Mouse (Mus musculus): Measurements from ENCODE around the gene Ttc27.
"Not testable (repeated sequence)": the region's sequence is repeated elsewhere in the genome, so short reads cannot be mapped to it uniquely, and the experiment has no call there.

Gene Ttc27

GRCm38 (mm10) chr17:74717618-74718151, at the start of gene Ttc27:
TSS of gene Ttc27 (plus strand) at chr17:74717732.
- peak; percentile 93 for DNase-seq (ENCODE audit: extremely low spot score, low spot score)

- no peak for DNase-seq (ENCODE audit: extremely low spot score, low spot score)
Observed at GRCm38 (mm10) chr17:74668010-74668409, 49.5 kb upstream of the Ttc27 start.

GRCm38 (mm10) chr17:74670031-74670430, 47.5 kb upstream of the Ttc27 start:
- no peak for DNase-seq (ENCODE audit: extremely low spot score, low spot score)

- DNase-seq (ENCODE audit: extremely low spot score, low spot score), result no peak
Observed at GRCm38 (mm10) chr17:74672446-74672845, 45.1 kb upstream of the Ttc27 start.

GRCm38 (mm10) chr17:74673251-74673650, 44.3 kb upstream of the Ttc27 start:
- no peak for DNase-seq (ENCODE audit: extremely low spot score, low spot score)

- DNase-seq (ENCODE audit: extremely low spot score, low spot score), result no peak
Observed at GRCm38 (mm10) chr17:74678061-74678460, 39.5 kb upstream of the Ttc27 start.

- DNase-seq (ENCODE audit: extremely low spot score, low spot score), result no peak
Observed at GRCm38 (mm10) chr17:74684927-74685326, 32.6 kb upstream of the Ttc27 start.

- DNase-seq (ENCODE audit: extremely low spot score, low spot score), result no peak
Observed at GRCm38 (mm10) chr17:74688555-74688954, 29.0 kb upstream of the Ttc27 start.

GRCm38 (mm10) chr17:74689406-74689805, 28.1 kb upstream of the Ttc27 start:
- no peak for DNase-seq (ENCODE audit: extremely low spot score, low spot score)

- DNase-seq (ENCODE audit: extremely low spot score, low spot score), result not testable (repeated sequence)
Observed at GRCm38 (mm10) chr17:74701661-74702060, 15.9 kb upstream of the Ttc27 start.

GRCm38 (mm10) chr17:74705480-74705879, 12.1 kb upstream of the Ttc27 start:
- DNase-seq (ENCODE audit: extremely low spot score, low spot score), result no peak

GRCm38 (mm10) chr17:74706593-74706992, 10.9 kb upstream of the Ttc27 start:
- DNase-seq (ENCODE audit: extremely low spot score, low spot score), result no peak

GRCm38 (mm10) chr17:74707637-74708152, 9.8 kb upstream of the Ttc27 start:
- DNase-seq (ENCODE audit: extremely low spot score, low spot score), result no peak

- DNase-seq (ENCODE audit: extremely low spot score, low spot score), result no peak
Observed at GRCm38 (mm10) chr17:74710731-74711130, 6.8 kb upstream of the Ttc27 start.

- no peak for DNase-seq (ENCODE audit: extremely low spot score, low spot score)
Observed at GRCm38 (mm10) chr17:74711627-74712026, 5.9 kb upstream of the Ttc27 start.

GRCm38 (mm10) chr17:74715128-74715527, 2.4 kb upstream of the Ttc27 start:
- DNase-seq (ENCODE audit: extremely low spot score, low spot score), result no peak

- DNase-seq (ENCODE audit: extremely low spot score, low spot score), result no peak
Observed at GRCm38 (mm10) chr17:74715724-74716123, 1.8 kb upstream of the Ttc27 start.

GRCm38 (mm10) chr17:74716643-74717042, 889 bp upstream of the Ttc27 start:
- no peak for DNase-seq (ENCODE audit: extremely low spot score, low spot score)

- no peak for DNase-seq (ENCODE audit: extremely low spot score, low spot score)
Observed at GRCm38 (mm10) chr17:74717091-74717617, 378 bp upstream of the Ttc27 start.

GRCm38 (mm10) chr17:74732872-74733271, 15.3 kb downstream of the Ttc27 start:
- no peak for DNase-seq (ENCODE audit: extremely low spot score, low spot score)

GRCm38 (mm10) chr17:74735392-74735791, 17.9 kb downstream of the Ttc27 start:
- no peak for DNase-seq (ENCODE audit: extremely low spot score, low spot score)

- DNase-seq (ENCODE audit: extremely low spot score, low spot score), result no peak
Observed at GRCm38 (mm10) chr17:74749659-74750058, 32.1 kb downstream of the Ttc27 start.

- DNase-seq (ENCODE audit: extremely low spot score, low spot score), result no peak
Observed at GRCm38 (mm10) chr17:74751026-74751425, 33.5 kb downstream of the Ttc27 start.
